Mouse (Mus musculus): ENCODE measurements around the gene Fbxw8.

GRCm38 (mm10) chr5:118045385-118045784 is 109.9 kb downstream of the Fbxw8 start:
- TF ChIP-seq CTCF (IDR thresholded peaks at IDR 0.05; ENCODE audit: extremely low read depth, insufficient read depth, insufficient read length, insufficient replicate concordance) = no peak
- TF ChIP-seq POLR2A (IDR thresholded peaks at IDR 0.05; ENCODE audit: low read depth, low read length) = no peak
